Mouse (Mus musculus): ENCODE results near the gene Gas7.

Gas7 gene

GRCm38 (mm10) chr11:67489647-67490175 is 34.5 kb downstream of the Gas7 start:
- DNase-seq (ENCODE audit: low spot score), result no peak

DNA sequence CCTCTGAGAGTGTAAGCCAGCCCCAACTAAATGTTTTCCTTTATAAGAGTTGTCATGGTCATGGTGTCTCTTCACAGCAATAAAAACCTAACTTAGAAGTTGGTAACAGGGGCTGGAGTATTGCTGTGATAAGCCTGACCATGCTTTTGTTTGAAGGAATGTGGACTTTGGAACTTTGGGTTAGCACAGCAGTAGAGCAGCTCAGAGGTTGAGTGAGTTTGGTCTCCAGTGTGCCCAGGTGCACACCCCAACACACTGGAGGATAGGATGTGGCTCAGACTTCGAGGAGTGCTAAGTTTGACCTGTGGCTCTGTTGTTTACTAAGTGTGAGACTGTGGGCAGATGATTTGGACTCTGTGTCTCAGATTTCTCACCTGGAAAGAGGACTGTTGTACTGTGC is 41.6 kb downstream of the Gas7 start:
- DNase-seq (ENCODE audit: low spot score), result no peak

- no peak for DNase-seq (ENCODE audit: low spot score)
These were observed 44.9 kb downstream of the Gas7 start for GRCm38 (mm10) chr11:67500115-67500514.

DNA sequence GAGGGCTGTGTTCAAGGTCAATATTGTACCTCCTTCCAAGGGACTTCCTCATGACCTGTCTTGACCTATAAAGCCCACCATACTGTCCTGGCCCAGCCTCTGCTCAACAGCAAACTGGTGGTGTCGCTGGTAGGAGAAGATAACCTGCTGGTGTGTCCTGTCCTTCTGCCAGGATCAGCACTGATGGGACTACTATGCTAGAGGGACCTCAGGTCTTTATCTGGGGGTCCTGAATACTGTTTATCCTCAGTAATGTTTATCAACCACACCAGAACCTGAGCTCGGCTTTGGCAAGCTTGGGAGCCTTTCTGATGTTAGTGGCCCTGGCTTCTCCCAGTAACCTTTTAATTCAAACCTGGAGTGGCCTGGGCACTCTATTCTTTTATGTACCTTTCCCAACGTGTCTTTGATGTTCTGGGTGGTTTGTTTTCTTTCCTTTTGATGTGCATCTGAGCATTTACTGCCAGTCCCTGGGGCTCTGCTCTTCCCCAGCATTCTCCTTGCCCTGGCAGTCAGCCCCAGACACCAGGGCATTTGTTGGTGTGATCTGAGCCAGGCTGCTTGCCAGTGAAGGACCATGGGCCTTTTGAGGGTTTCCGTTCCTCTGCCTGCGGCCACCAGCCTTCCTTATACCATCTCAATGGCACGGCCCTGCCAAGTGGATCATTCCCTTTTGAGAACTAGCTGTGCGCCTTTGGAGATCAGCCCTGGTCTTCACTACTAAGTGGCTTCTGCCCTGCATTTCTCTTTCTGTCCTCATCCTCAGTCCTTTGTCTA is 46.4 kb downstream of the Gas7 start:
- DNase-seq (ENCODE audit: low spot score), result no peak

- no peak for DNase-seq (ENCODE audit: low spot score)
These were observed 54.1 kb downstream of the Gas7 start for GRCm38 (mm10) chr11:67509219-67509876.

DNA sequence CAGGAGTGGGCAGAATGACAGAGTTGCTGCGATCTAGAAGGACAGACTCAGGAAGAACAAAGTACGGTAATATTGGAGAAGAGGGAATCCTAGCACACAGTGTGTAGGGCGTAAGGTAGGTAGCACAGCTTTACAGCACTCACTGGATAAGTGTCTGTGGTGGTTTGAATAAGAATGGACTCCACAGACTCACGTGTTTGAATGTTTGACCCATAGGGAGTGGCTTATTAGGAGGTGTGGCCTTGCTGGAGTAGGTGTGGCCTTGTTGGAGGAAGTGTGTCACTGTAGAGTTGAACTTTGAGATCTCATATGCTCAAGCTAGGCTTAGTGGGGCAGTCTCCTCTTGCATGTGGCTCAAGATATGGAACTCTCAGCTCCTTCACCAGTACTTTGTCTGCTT is 55.6 kb downstream of the Gas7 start:
- DNase-seq (ENCODE audit: low spot score), result no peak

DNA sequence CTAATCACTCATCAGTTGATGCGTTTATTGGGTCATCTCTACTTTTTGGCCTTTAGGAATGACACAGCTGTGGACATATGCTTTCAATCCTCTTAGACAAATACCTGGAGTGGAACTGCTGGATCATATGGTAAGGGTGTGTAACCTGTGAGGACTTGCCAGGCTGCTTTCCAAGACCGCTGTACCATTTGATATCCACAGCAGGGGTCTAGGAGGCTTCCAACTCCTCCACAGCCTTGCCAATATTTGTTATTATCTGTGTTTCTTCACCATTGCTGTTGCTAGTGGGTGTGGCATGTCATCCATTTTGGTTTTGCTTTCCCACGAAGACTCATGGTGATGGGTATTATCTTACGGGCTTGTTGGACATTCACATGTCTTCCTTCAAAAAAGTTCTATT is 57.8 kb downstream of the Gas7 start:
- DNase-seq (ENCODE audit: low spot score), result no peak

- no peak for DNase-seq (ENCODE audit: low spot score)
These were observed 59.2 kb downstream of the Gas7 start for GRCm38 (mm10) chr11:67514401-67514800.

GRCm38 (mm10) chr11:67515020-67515911 is 60.0 kb downstream of the Gas7 start:
- DNase-seq (ENCODE audit: low spot score), result peak; percentile 54

DNA sequence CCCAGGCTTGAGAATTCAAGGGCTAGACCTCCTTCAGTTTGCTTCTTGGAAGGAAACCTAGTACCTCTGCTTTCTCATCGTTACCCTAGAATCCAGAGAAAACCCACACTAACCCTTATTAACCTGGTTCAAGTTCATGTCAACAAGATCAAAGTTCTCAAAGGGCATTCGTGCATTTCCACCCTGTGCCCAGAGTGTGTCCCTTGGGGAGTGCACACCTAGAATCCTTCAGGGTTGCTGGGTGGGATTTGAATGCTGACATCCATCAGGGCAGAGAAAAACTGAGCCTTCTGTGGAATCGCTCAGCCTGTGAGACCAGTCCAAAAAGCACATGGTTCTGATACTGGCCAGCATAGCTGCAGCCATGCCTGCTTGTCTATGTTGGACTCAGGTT is 60.7 kb downstream of the Gas7 start:
- no peak for DNase-seq (ENCODE audit: low spot score)

DNA sequence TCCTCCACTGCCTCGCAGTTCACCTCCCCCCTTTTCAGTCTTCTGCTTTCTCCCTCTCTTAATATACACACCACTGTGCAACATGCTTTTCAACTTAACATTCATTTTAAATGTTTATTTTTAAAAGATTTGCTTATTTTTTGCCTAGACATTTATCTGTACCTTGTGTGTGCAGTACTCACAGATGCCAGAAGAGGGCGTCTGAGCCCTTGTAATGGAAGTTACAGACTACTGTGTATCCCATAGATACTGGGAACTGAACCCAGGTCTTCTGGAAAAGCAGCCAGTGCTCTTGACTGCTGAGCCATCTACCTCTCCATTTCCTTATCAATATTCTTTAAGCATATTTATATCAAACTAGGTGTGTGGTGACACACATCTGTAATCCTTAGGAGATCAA is 62.5 kb downstream of the Gas7 start:
- DNase-seq (ENCODE audit: low spot score), result no peak

- DNase-seq (ENCODE audit: low spot score), result no peak
These were observed 63.7 kb downstream of the Gas7 start for GRCm38 (mm10) chr11:67518985-67519384.

GRCm38 (mm10) chr11:67522671-67523070 is 67.4 kb downstream of the Gas7 start:
- no peak for DNase-seq (ENCODE audit: low spot score)

DNA sequence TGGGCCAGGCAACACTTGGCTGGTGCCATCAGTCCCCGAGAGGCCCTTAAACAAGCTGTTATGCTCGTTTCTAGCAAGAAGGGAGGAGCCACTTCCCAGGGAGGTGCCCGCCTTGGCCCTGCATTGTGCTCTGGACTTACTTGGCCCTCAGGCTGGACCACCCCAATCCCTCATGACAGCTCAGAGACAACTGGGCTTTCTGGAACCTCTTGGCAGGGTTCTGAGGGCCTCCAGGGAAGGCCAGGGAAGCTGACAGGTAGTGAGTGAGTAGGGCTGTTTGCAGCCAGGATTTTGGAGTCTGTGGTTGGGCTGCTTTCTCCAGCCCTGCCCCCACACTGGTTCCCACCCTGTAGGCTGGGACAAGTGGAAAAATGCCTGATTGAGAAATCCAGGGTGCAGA is 68.6 kb downstream of the Gas7 start:
- DNase-seq (ENCODE audit: low spot score), result peak; percentile 47

- DNase-seq (ENCODE audit: low spot score), result no peak
These were observed 69.5 kb downstream of the Gas7 start for GRCm38 (mm10) chr11:67524731-67525130.

- no peak for DNase-seq (ENCODE audit: low spot score)
These were observed 70.6 kb downstream of the Gas7 start for GRCm38 (mm10) chr11:67525841-67526240.

DNA sequence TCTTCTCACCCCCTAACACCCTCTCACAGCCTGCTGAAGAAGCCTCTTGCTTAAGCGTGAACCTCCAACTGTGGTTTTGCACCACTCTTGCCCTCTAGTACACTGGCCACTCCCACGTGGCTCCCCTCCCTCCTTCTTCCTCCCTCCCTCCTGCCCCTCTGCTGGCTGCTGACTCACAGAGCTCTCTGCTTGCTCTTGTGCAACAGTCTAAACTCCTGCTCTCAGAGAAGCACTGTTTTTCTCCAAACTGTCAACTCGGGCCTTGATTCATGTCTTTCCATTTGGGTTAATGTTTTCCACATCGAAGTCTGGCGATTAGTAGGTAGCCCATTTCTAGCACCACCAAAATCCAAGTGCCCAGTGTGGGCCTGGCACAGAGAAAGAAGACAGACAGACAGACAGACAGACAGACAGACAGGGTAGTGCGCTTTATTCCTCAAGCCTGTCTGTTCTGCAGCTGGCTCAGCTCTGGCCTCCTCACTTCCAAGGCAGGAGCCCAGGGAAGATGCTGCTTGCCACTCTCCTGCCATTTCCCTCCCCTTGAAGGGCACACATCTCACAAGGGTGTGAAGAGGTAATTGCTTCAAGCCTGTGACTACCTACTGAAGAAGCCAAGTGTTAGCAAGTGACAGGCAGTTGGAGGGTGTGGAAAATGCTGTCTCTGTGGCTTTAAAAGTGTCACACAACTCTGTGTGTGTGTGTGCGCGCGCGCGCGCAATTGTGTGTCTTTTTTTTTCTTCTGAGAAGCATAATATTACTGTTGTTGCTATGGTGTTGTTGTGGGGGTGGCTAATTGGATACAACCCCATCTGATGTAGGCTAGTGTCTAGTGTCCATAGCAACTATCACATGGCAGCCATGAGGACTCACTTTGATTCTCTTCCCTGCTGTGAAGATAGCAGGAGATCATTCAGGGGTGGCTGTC is 71.6 kb downstream of the Gas7 start:
- DNase-seq (ENCODE audit: low spot score), result peak; percentile 44

- DNase-seq (ENCODE audit: low spot score), result no peak
These were observed 76.0 kb downstream of the Gas7 start for GRCm38 (mm10) chr11:67531286-67531685.

DNA sequence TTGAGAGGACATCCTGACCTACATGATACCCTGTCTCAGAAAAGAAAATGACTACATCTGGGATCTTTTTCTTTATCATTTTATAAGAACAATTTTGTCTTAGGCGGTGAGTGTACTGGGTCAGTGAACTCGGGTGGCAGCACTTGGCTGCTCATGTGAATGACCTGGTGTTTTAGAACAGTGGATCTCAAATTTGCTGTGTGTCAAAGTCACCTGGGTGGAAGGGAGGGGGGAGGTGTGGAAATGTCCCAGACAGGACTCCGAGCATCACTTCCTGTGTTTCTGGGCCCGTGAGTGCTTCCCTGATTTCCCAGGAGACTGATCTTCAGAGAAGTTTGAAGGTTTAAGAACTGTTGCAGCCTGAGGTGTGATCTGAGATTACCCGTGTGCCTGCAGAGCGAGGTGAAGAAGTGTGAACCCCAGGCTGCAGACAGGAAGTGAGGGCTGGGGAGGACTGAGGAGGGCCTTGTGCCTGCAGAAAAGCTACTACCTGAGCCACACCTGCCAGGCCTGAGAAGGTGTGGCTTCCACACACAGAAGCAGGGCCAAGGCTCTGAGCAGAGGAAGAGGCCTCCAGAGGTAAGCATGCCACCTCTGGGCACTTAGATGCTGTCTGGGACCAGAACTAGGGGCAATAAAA is 76.8 kb downstream of the Gas7 start:
- DNase-seq (ENCODE audit: low spot score), result no peak

GRCm38 (mm10) chr11:67532728-67533127 is 77.5 kb downstream of the Gas7 start:
- DNase-seq (ENCODE audit: low spot score), result no peak

DNA sequence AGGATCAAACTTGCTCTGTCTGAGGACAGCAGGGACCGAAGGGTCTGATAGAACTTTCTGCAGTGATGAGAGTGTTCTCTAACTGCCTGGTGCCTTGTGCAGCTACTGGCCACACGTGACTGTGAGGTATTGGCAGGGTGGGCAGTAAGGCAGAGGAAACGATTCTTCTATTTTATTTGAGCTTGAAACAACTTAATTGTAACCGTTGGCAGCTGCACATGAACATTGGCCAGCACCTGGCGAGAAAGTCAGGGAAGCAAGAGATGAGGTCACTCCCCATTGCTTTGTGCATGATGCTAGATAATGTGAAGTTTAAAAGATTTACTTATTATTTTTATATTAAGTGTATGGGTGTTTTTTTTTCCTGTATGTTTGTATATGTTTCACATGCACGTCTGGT is 77.9 kb downstream of the Gas7 start:
- no peak for DNase-seq (ENCODE audit: low spot score)

Measured in urinary bladder, postnatal 25 days (tissue).